In genomic region chr12:33035719-33036521, GRCm38 (mm10) we compare ENCODE assay signal across 8 mouse cellular contexts. TPM values are rescaled to one million over a fixed set of nuclear protein-coding genes. Genes with fewer than 3 reads are reported as not detected.
DNase-seq lines count a peak whose midpoint lies in the region; ATAC-seq lines count a peak whose summit lies in the region.

No protein-coding gene starts in this region.

- no peak overlapping the region; the same call in 1 of the 2 replicates for H3K9ac ChIP-seq in forebrain, embryonic 13.5 days

- DNase-seq in thymus, postnatal 0 days (ENCODE audit: low spot score): peak; percentile 22
- no peak for DNase-seq in thymus, postnatal 10 days (ENCODE audit: low spot score in 2 of 2)
- DNase-seq in heart, postnatal 14 days: peak; percentile 55 to 57
- peak; percentile 77 to 83 for DNase-seq in layer of hippocampus, adult 8-10 months (ENCODE audit: low spot score in 2 of 2)
- peak; percentile 60 for DNase-seq in lung, postnatal 36 days
- DNase-seq in right cerebral cortex, postnatal 25 days: peak; percentile 75
- no peak for DNase-seq in urinary bladder, postnatal 4 days (ENCODE audit: low spot score in 2 of 2)

- peak overlapping the region; percentile 88 for H3K27ac ChIP-seq in forebrain, embryonic 13.5 days

- H3K4me2 ChIP-seq in forebrain, embryonic 13.5 days: peak overlapping the region; percentile 47

- peaks cover 35% of the 10 kb centered on the region for H3K4me1 ChIP-seq in forebrain, embryonic 13.5 days

- ATAC-seq in forebrain, embryonic 13.5 days: peak; percentile 92

- H3K4me3 ChIP-seq in forebrain, embryonic 13.5 days: no peak overlapping the region

- intact Hi-C loops in heart, postnatal 14 days (cut with DNase I): no loop called here

- H3K36me3 ChIP-seq in forebrain, embryonic 13.5 days (ENCODE audit: poor library complexity, severe bottlenecking): no peaks in the 10 kb centered on the region

- peaks cover 67% of the 10 kb centered on the region for H3K27me3 ChIP-seq in forebrain, embryonic 13.5 days

- WGBS in forebrain, embryonic 13.5 days: 10% methylated on average over 21 of the region's 21 CpGs

- peaks cover 3% of the 10 kb centered on the region; the same call in 1 of the 2 replicates for H3K9me3 ChIP-seq in forebrain, embryonic 13.5 days (replicated peaks)

RNA-seq across cellular contexts. Expression of gene Cdhr3, which starts 56.8 kb away (rescaled TPM):
- polyA plus RNA-seq in thymus, postnatal 0 days (2015; fragmentation: Nextera tagmentation; extraction: Ambion mirVana): 0.22 and 0.23 TPM in 2 replicates
- 0.13 and 0.39 TPM in 2 replicates for polyA plus RNA-seq in forebrain, embryonic 13.5 days (2015; fragmentation: Nextera tagmentation; extraction: Ambion mirVana)
- 1 to 10 TPM in 1 of 2 experiments, under 1 TPM in 1; 0.59 to 1.8 TPM for total RNA-seq in heart, postnatal 14 days (2021)
- 1 to 10 TPM; 1.8 to 2.7 (median 2.3) TPM for total RNA-seq in layer of hippocampus, adult 8-10 months (2022)

Comparison
In these comparisons a context has a peak if more than half of its experiments do, and no peak if none do; other contexts are left out.
1. DNase-seq: peak in thymus, postnatal 0 days (single experiment), heart, postnatal 14 days (2 of 2), layer of hippocampus, adult 8-10 months (2 of 2), lung, postnatal 36 days (single experiment) and right cerebral cortex, postnatal 25 days (single experiment); none in thymus, postnatal 10 days (0 of 2) and urinary bladder, postnatal 4 days (0 of 2).